Mouse (Mus musculus) T-helper 2 cell (primary cell): Measurements from ENCODE around the gene Tssk3.
"Not testable (repeated sequence)": the region's sequence is repeated elsewhere in the genome, so short reads cannot be mapped to it uniquely, and the experiment has no call there.

ENCODE experiments used
- in situ Hi-C: fragments of 300-600 bp; cut with MboI, MseI; formaldehyde crosslinking; loops from one replicate; pipeline ENCODE4 v1.15.1; 2025; ENCODE audit warnings: high pct_unique_total_duplicates

The Tssk3 gene

GRCm38 (mm10) chr4:129490972-129491880, at the start of gene Tssk3, which contains the start of gene Fam229a:
Tssk3 (minus strand) TSS chr4:129491022.
Fam229a (plus strand) TSS chr4:129491190.
- in situ Hi-C loops, result no loop called here

DNA sequence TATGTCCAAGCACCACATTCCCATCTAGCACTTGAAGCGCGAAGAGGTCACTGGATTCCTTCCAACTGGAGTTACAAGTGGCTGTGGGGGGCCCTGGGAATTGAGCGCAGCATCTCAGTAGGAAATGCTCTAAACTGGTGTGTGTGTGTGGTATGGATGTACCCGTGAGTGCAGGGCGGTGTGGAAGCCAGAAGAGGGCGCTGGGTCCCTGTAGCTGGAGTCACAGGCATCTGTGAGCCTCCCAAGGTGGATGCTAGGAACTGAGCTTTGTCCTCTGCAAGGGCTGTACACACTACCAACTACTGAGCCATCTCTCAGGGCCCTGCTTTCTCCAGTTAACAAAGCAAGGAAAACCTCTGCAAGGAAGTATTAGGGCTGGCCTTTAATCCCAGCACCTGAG, 49.2 kb upstream of the Tssk3 start:
- in situ Hi-C loops, result no loop called here

DNA sequence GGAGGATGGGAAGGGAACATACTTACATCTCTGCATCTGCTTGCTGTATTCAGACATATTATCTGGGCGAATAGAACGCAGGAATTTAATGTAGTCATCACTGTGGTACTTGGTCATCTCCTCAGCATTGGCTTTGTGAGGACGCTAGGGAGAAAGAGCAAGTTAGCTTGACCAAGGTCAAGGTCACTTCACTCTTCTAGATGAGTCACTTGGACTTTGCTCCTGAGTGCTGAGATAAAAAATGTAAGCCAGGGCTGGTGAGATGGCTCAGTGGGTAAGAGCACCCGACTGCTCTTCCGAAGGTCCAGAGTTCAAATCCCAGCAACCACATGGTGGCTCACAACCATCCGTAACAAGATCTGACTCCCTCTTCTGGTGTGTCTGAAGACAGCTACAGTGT, 38.1 kb upstream of the Tssk3 start:
- in situ Hi-C loops, result not testable (repeated sequence)

DNA sequence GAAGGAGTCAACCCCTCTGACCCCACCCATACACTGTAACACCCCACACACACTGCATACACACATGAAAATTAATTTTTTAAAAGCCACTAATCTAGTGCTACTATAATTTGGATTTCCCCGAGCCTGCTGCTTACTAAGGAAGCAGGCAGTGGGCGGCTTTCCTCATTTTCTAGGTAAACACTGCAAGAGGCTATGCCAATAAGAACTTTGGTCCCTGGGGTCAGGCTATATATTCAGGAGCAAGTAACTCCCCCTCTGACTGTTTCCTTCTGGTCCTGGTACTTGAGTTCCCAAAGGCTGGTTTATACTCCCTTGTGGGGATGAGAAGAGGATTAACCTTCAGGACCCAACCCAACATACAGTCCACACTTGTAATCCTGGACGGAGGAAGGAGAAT, 35.1 kb upstream of the Tssk3 start:
- in situ Hi-C loops, result no loop called here

DNA sequence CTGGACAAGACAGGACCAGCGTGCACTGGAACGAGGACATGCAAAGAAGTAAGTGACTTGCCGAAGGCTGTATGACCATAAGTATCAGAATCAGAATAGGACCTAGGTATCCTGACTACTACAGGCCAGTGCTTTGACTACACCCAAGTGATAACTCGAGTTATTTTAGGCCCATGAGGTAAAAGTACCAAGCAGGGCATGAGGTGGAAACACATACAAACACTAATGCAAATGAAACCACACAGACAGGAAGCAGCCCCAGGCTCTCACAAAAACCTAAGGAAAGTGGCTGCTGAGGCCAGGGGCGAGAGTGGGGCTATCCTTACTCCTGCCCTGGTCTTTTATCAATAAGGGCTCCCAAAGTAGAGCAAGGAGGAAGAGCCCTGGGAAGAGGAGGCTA, 34.5 kb upstream of the Tssk3 start:
- in situ Hi-C loops, result no loop called here

DNA sequence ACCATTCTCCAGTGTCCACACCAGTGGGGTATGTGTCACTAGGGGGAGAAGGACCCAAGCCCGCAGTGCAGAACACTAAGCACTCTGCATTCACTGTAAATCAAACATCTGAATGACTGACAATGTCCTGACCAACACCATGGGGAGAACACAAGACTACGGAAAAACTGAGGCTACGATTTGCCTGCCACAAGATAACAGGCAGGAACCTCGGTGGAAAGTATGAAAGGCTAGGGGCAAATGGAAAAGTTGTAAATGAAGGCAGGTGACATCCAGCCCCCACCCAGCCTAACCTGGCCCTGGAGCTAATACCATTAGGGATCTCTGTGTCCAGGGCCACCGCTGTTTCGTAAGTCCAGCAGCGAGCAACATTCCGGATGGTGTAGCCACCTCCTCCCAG, 27.7 kb upstream of the Tssk3 start:
- in situ Hi-C loops, result no loop called here

- in situ Hi-C loops, result no loop called here
Measured at GRCm38 (mm10) chr4:129516925-129517324, 26.1 kb upstream of the Tssk3 start.

DNA sequence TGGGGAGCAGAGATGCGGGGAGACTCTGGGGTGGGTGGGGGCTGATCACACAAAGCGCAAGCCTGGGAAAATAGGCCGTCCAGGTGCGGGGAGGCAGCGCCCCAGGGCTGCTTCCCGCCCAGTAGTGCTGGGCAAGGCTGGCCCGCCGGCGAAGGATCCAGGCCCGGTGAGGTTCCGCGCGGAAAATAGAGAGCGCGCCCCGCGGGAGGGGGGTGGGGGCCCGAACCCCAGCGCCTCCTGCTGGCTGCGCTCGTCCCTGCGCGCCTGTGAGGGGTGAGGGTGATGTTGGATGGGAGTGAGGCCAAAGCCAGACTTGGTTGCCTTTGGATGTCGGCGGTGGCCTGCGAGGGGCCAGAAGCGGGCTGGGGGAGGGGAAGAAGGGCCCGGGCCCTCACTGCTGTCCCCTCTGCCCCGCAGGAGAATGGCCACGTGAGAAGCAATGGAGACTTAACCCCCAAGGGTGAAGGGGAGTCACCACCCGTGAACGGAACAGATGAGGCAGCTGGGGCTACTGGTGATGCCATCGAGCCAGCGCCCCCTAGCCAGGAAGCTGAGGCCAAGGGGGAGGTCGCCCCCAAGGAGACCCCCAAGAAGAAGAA, 23.6 kb upstream of the Tssk3 start:
- in situ Hi-C loops, result no loop called here

DNA sequence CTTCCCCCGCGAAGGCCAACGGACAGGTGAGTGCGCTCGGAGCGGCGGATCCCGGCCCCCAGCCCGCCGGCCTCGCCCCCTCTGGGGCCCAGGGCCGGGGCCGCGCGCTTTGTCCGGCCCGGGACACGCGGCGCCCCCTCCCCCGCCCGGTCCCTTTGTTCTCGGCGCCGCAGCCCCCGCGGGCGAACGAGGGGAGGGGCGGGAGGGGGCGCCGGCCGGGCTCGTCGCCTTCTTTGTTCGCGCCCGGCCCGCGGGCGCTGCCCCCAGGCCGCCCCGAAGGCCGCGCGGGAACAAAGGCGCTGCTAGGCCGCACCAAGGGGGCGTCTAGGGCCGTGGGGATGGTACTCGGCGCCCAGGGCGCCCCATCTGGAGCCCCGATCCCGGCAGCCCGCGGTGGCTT, 23.1 kb upstream of the Tssk3 start:
- in situ Hi-C loops, result no loop called here

DNA sequence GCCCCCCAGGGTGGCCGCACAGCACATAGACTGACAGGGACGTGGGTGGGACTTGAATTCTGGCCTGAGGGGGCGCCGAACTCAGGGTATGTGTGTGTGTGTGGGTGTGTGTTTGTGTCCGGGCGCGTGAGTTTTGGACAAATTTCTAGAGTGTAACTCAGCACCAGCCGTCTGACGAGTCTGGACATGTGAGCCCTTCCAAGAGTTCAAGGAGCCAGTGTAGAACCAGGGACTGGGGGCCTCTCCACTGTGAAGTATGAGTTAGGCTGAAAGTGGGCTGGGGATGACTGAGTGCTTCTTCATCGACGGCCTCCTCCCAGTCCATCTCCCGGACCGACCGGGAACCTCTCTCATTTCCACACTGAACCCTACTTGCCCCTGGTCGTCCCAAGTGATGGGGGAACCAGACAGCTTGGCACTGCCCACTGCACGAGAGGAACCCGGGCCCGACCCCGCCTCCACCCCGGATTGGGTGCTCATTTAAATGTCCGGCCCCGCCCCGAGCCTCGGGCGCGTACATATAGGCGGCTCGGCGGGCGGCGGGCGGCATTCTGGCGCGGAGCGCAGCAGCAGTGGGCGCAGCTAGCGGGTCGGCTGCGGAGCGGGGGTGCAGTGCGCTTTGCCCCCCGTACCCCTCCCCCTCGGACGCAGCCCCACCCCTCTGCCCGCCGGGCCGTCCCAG, 22.4 kb upstream of the Tssk3 start, which contains the start of gene Marcksl1:
Gene Marcksl1 (plus strand): TSS at position 496 of the 682 bp plus-strand sequence.
- in situ Hi-C loops, result no loop called here

GRCm38 (mm10) chr4:129511413-129512096, 20.7 kb upstream of the Tssk3 start:
- in situ Hi-C loops, result no loop called here

DNA sequence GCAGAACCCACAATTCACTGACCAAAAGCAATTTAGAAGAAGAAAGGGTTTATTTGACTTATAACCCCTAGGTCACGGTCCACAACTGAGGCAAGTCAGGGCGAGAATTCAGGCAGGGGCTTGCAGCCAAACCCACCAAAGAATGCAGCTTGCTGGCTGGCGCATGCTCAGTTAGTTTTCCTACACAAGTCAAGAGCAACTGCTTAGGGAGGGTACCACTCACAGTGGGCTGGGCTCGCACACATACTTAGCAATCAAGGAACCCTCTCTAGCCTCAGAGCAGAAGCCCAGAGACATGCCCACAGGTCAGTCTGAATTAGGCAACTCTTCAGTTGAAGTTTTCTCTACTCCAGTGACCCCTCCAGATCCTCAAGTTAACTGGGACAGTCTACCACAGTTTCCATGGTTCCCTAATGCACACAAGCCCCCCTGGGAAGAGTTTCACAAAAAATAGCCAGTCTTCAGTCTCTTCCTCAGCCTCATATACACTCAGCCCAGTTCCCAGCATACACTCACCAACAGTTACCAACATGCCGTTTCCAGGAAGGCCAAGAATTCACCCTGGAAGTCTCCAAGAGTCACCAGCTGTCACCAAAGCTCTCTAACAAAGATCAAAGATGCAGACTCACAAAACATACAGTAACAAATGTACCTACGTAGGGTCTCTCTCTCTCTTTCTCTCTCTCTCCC, 20.0 kb upstream of the Tssk3 start:
- in situ Hi-C loops, result no loop called here

DNA sequence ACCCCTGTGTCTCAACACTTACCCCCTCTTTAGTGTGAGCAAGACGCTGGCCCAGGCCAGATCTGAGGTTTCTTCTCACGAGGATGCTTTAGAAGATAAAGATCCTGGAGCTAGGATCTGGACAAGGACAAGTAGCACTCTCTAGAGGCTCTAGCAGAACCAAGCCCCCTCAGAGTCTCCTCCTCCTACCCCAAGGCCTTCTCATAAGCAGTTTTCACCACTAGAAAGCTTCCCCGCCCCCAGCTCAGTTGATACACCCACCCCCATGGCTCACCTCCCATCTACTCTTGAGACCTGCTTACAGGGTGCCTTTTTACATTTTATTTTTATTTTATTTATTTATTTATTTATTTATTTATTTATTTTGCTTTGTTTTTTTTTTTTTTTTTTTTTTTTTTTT, 18.8 kb upstream of the Tssk3 start:
- in situ Hi-C loops, result no loop called here

- in situ Hi-C loops, result no loop called here
Measured at GRCm38 (mm10) chr4:129508834-129509600, 18.2 kb upstream of the Tssk3 start.

- in situ Hi-C loops, result no loop called here
Measured at GRCm38 (mm10) chr4:129508237-129508515, 17.4 kb upstream of the Tssk3 start.

DNA sequence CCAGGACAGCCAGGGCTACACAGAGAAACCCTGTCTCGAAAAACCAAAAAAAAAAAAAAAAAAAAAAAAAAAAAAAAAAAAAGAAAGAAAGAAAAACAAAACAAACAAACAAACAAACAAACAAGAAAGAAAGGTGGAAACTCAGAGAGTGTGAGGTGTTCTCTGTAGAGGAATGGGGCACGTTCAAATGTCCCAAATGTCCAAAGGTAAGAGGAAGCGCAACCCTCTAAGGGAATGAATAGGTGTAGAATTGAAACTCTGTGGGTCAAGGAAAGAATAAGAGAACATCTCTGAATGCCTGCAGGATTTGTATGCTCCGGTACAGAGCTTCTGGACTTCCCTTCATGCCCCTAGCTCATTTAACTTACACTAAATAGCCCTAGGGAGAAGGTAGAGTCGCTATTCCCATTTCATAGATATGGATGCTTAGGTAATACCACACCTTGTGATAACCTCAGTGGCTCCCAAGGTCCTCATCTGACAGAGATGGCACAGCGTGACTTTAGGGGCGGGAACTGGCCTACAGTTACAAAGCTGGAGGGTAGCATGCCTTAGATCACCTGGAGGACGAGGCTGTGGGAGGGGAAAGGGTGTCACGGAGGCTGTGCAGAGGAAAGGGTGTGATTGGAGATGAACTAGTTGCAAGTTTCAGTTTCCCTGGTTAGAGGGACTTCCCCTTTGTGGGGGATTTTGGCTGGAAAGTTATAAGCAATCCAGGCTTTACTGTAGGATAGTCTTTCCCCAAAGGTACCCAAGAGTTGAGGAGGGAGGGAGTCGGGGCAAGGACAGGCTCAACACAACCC, 16.8 kb upstream of the Tssk3 start:
- in situ Hi-C loops, result no loop called here

- in situ Hi-C loops, result no loop called here
Measured at GRCm38 (mm10) chr4:129505511-129505910, 14.7 kb upstream of the Tssk3 start.

DNA sequence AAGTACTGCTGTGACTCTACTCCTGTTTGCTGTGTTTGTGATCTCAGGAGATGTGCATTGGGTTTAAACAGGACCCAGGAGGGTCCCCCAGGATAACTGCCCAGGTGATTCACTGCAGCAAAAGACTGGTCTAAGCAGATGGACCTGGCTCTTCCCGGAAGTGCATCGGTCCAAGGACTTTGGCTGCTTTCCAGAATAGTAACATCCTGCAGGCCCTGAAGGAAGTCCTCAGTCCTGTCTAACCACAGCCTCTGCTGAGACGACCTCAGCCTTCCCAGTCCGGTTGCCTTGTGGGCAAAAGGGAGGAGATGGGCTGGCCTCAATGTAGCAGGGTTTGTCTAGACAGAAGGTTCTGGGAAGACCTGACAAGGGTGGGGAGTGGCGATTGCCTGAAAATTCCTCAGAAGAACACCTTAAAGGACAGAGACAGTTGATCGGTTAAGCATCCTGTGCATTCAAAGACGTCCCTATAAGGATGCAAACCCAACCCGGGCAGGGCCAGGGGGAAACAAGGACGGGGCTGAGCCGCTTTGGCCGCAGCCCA, 12.2 kb upstream of the Tssk3 start:
- in situ Hi-C loops, result no loop called here

DNA sequence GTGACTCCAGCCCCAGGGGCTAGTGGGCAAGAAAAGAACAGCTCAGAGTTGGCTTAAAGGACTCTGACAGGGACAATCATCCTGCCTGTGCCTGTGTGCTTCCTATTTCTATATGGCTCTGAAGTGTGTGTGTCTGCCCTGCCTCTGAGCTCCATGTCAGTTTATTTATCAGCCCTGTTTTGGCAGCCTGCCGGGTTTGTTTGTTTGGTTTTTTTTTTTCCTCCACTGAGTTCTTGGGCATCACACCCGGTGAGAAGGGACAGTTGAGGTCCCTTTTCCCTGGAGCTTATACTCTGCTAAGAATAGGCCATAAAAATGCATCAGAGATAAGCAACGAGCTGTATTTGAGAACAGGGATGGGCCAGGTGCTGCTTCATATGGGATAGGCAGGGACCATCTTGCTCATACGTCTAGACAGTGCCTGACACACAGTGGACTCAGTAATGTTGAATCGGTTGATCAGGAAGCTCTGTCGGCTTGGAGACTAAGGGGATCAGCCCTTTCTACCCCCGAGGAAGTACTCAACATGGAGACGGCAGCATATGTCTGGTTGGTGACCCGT, 11.6 kb upstream of the Tssk3 start:
- in situ Hi-C loops, result no loop called here
